Mouse (Mus musculus) olfactory bulb, adult 2 months (tissue): ENCODE results near the gene Sdk2. TPM values are rescaled to one million over a fixed set of nuclear protein-coding genes. Genes with fewer than 3 reads are reported as not detected.

ENCODE experiments used
- H3K27ac ChIP-seq: fragments of 200-500 bp; 2 replicates; pipeline ENCODE4 v1.5.1; 2012; ENCODE audit warnings: low read depth, low read length; ENCODE audit not compliant: insufficient read depth
- H3K4me1 ChIP-seq: fragments of 200-500 bp; 2 replicates; pipeline ENCODE4 v1.6.1; 2012; ENCODE audit warnings: low read length; ENCODE audit not compliant: control insufficient read depth, insufficient read depth
- H3K4me3 ChIP-seq: fragments of 200-500 bp; 2 replicates; pipeline ENCODE4 v1.5.1; 2012; ENCODE audit warnings: mild to moderate bottlenecking, low read depth, low read length, moderate library complexity; ENCODE audit not compliant: insufficient read depth
- CTCF ChIP-seq: fragments of 200-500 bp; IDR thresholded peaks from 2 replicates; pipeline ENCODE4 v1.5.1; 2012; ENCODE audit warnings: low read depth, mild to moderate bottlenecking, low read length, moderate library complexity; ENCODE audit not compliant: insufficient read depth
- POLR2A ChIP-seq: fragments of 200-500 bp; IDR thresholded peaks from 2 replicates; pipeline ENCODE4 v1.6.1; 2012; ENCODE audit warnings: mild to moderate bottlenecking, low read depth, low read length, moderate library complexity; ENCODE audit not compliant: insufficient read depth
- WGBS: fragments of 180-500 bp; shearing (Covaris S2); methylation state at CpG from one replicate; pipeline ENCODE4 v1.1.7; 2018; 5-methylcytosine and 5-hydroxymethylcytosine counted together
- polyA plus RNA-seq: library from polyadenylated mRNA; stranded (reverse); fragments of >200 nt; gene quantifications from 2 replicates; pipeline ENCODE4 v1.2.4, GENCODE M21; 2012; ENCODE audit warnings: low replicate concordance; ENCODE audit not compliant: missing spikeins, insufficient read depth, insufficient read length

Gene Sdk2
- polyA plus RNA-seq, 1 experiment: not detected

- Histone ChIP-seq H3K4me1 (peaks cover 33% of the 10 kb centered on the region), H3K4me3 (no peak overlapping the region), H3K27ac (no peak overlapping the region)
- WGBS: 66% methylated on average over 8 of the region's 8 CpGs
- no peak for TF ChIP-seq POLR2A
- TF ChIP-seq CTCF: no peak
Observed at GRCm38 (mm10) chr11:114070131-114070530, 3.3 kb upstream of the Sdk2 start.

GRCm38 (mm10) chr11:114068390-114068789, 1.5 kb upstream of the Sdk2 start:
- 9% methylated on average over 5 of the region's 5 CpGs for WGBS
- Histone ChIP-seq H3K27ac (peak overlapping the region; percentile 41; the same call in 1 of the 2 replicates), H3K4me3 (no peak overlapping the region), H3K4me1 (peaks cover 42% of the 10 kb centered on the region)
- TF ChIP-seq CTCF: peak; percentile 29; the same call in 1 of the 2 replicates
- no peak for TF ChIP-seq POLR2A

- TF ChIP-seq CTCF (no peak), POLR2A (no peak)
- under 1% methylated on average over 90 of the region's 90 CpGs for WGBS
- Histone ChIP-seq H3K27ac (peak overlapping the region; percentile 62), H3K4me3 (peak overlapping the region; percentile 74), H3K4me1 (peaks cover 53% of the 10 kb centered on the region)
Observed at GRCm38 (mm10) chr11:114066098-114066950, 522 bp downstream of the Sdk2 start.

- H3K4me1 ChIP-seq: peaks cover 58% of the 10 kb centered on the region
- WGBS: 2% methylated on average over 19 of the region's 19 CpGs
- peak overlapping the region; percentile 74 for H3K4me3 ChIP-seq
- TF ChIP-seq CTCF (no peak), POLR2A (no peak)
- 0 out of 2 replicates have a peak overlapping the region, but pooled peaks have one; percentile 32 for H3K27ac ChIP-seq
Observed at GRCm38 (mm10) chr11:114065596-114065995, 1.2 kb downstream of the Sdk2 start.

GRCm38 (mm10) chr11:114064871-114065388, 1.9 kb downstream of the Sdk2 start:
- H3K4me3 ChIP-seq: peak overlapping the region; percentile 74
- 1% methylated on average over 32 of the region's 32 CpGs for WGBS
- H3K4me1 ChIP-seq: peaks cover 55% of the 10 kb centered on the region
- peak; percentile 4; the same call in 1 of the 2 replicates for TF ChIP-seq CTCF
- TF ChIP-seq POLR2A: no peak
- H3K27ac ChIP-seq: no peak overlapping the region

- Histone ChIP-seq H3K4me1 (peaks cover 39% of the 10 kb centered on the region), H3K4me3 (no peak overlapping the region), H3K27ac (no peak overlapping the region)
- WGBS: 62% methylated on average over 7 of the region's 7 CpGs
- no peak for TF ChIP-seq POLR2A
- TF ChIP-seq CTCF: no peak
Observed at GRCm38 (mm10) chr11:114061946-114062345, 4.9 kb downstream of the Sdk2 start.

- TF ChIP-seq CTCF (no peak), POLR2A (no peak)
- WGBS: 45% methylated on average over 2 of the region's 2 CpGs
- no peak overlapping the region for H3K4me3 ChIP-seq
- no peak overlapping the region for H3K27ac ChIP-seq
- H3K4me1 ChIP-seq: peaks cover 38% of the 10 kb centered on the region
Observed at GRCm38 (mm10) chr11:114061265-114061664, 5.6 kb downstream of the Sdk2 start.

- no peak overlapping the region for H3K27ac ChIP-seq
- WGBS: 71% methylated on average over 2 of the region's 2 CpGs
- H3K4me3 ChIP-seq: no peak overlapping the region
- peaks cover 16% of the 10 kb centered on the region for H3K4me1 ChIP-seq
- no peak for TF ChIP-seq CTCF
Observed at GRCm38 (mm10) chr11:114056351-114056750, 10.5 kb downstream of the Sdk2 start.

GRCm38 (mm10) chr11:114054581-114055315, 12.1 kb downstream of the Sdk2 start:
- no peak overlapping the region for H3K27ac ChIP-seq
- TF ChIP-seq CTCF (no peak), POLR2A (no peak)
- no peak overlapping the region for H3K4me3 ChIP-seq
- H3K4me1 ChIP-seq: peaks cover 16% of the 10 kb centered on the region
- 65% methylated on average over 17 of the region's 17 CpGs for WGBS
